In genomic region chr10:63224341-63224740, GRCm38 (mm10) we compare ENCODE assay signal across 21 mouse cellular contexts. TPM values are rescaled to one million over a fixed set of nuclear protein-coding genes. Genes with fewer than 3 reads are reported as not detected.
DNase-seq lines count a peak whose midpoint lies in the region; ATAC-seq lines count a peak whose summit lies in the region.
"Had no signal": no experiment of that assay in that cellular context is flagged by ENCODE, and none has a peak within 500 bp of the region (broad histone marks: within the 10 kb centered on the region; RNA-seq: fewer than 3 reads in every experiment).

No protein-coding gene starts in this region.

- intact Hi-C loops in left cerebral cortex, postnatal 14 days (cut with DNase I) = no loop called here

- H3K27ac ChIP-seq in forebrain, embryonic 14.5 days (ENCODE audit: low read depth, low read length) = no peak overlapping the region
- H3K27ac ChIP-seq: embryonic facial prominence, embryonic 13.5 days; heart, embryonic 13.5 days; kidney, embryonic 15.5 days had no signal

- no peaks in the 10 kb centered on the region for H3K27me3 ChIP-seq in forebrain, embryonic 14.5 days (replicated peaks; ENCODE audit: control insufficient read depth, insufficient read depth, low read length)
- H3K27me3 ChIP-seq: embryonic facial prominence, embryonic 13.5 days; heart, embryonic 13.5 days; kidney, embryonic 15.5 days had no signal

- no peak for ATAC-seq in forebrain, embryonic 14.5 days
- ATAC-seq: activated CD4-positive, CD25-positive, alpha-beta regulatory T cell, adult 4 months; inflammation-experienced regulatory T-cells, adult 6 months had no signal

- no peak overlapping the region for H3K4me3 ChIP-seq in forebrain, embryonic 14.5 days (ENCODE audit: low read depth, low read length)
- H3K4me3 ChIP-seq: embryonic facial prominence, embryonic 13.5 days; heart, embryonic 13.5 days; kidney, embryonic 15.5 days had no signal

- H3K4me1 ChIP-seq in forebrain, embryonic 14.5 days (ENCODE audit: control insufficient read depth, insufficient read depth, low read length) = no peaks in the 10 kb centered on the region; the same call in 1 of the 2 replicates
- H3K4me1 ChIP-seq: embryonic facial prominence, embryonic 13.5 days; heart, embryonic 13.5 days; kidney, embryonic 15.5 days had no signal

- H3K9me3 ChIP-seq in forebrain, embryonic 14.5 days (replicated peaks; ENCODE audit: control insufficient read depth, low read length) = no peaks in the 10 kb centered on the region
- H3K9me3 ChIP-seq: embryonic facial prominence, embryonic 13.5 days; heart, embryonic 13.5 days; kidney, embryonic 15.5 days had no signal

- 71% methylated on average over 12 of the region's 12 CpGs for WGBS in forebrain, embryonic 14.5 days

- H3K9ac ChIP-seq in forebrain, embryonic 14.5 days (ENCODE audit: low read length) = no peak overlapping the region
- H3K9ac ChIP-seq: embryonic facial prominence, embryonic 13.5 days; heart, embryonic 13.5 days; kidney, embryonic 15.5 days had no signal

- DNase-seq in adrenal gland, adult (ENCODE audit: inconsistent age in 2 of 2, low spot score in 1 of 2) = peak; percentile 84 to 87
- DNase-seq in adrenal gland, postnatal 4 days (ENCODE audit: low spot score in 2 of 2) = no peak
- peak; percentile 93 for DNase-seq in NIH3T3 (ENCODE audit: low read depth)
- DNase-seq in adrenal gland, postnatal 36 days = peak; percentile 84 to 86
- DNase-seq in gastrocnemius, postnatal 25 days = peak; percentile 77
- DNase-seq in forebrain, embryonic 14.5 days (ENCODE audit: low spot score) = no peak
- DNase-seq in left cerebral cortex, postnatal 14 days (ENCODE audit: low spot score in 2 of 2) = no peak
- no peak for DNase-seq in ovary, postnatal 10 days (ENCODE audit: low spot score)
- DNase-seq: cerebellum, adult 9-10 months; layer of hippocampus, postnatal 36 days; left cerebral cortex, postnatal 4 days; lung, adult 18-20 months; right cerebral cortex, postnatal 25 days; thymus, postnatal 25 days had no signal

- H3K4me2 ChIP-seq in forebrain, embryonic 14.5 days (ENCODE audit: low read length) = no peak overlapping the region
- H3K4me2 ChIP-seq: embryonic facial prominence, embryonic 13.5 days; heart, embryonic 13.5 days; kidney, embryonic 15.5 days had no signal

- no peaks in the 10 kb centered on the region for H3K36me3 ChIP-seq in forebrain, embryonic 14.5 days (ENCODE audit: control insufficient read depth, insufficient read depth, low read length)
- H3K36me3 ChIP-seq: embryonic facial prominence, embryonic 13.5 days; heart, embryonic 13.5 days; kidney, embryonic 15.5 days had no signal

RNA-seq across cellular contexts. Expression of gene Herc4, which starts 19.3 kb away (rescaled TPM):
- 10 to 100 TPM; 92.3 to 93.1 TPM for total RNA-seq in adrenal gland, postnatal 4 days (2021)
- total RNA-seq in adrenal gland, postnatal 36 days (2021) = 100 to 1,000 TPM; 148 to 204 TPM
- total RNA-seq in gastrocnemius, postnatal 25 days (2021) = 10 to 100 TPM; 17.5 to 20.6 TPM
- polyA plus RNA-seq in forebrain, embryonic 14.5 days (2014; fragmentation: Nextera tagmentation; extraction: Ambion mirVana) = 36.6 and 37.7 TPM in 2 replicates
- total RNA-seq in left cerebral cortex, postnatal 14 days (2021) = 10 to 100 TPM; 38.6 to 41.8 TPM

RNA-seq across cellular contexts. Expression of gene Mypn, which starts 20.6 kb away (rescaled TPM):
- total RNA-seq in adrenal gland, postnatal 4 days (2021) = 1 to 10 TPM; 1.9 to 5.7 TPM
- under 1 TPM; 0.46 to 0.59 TPM for total RNA-seq in adrenal gland, postnatal 36 days (2021)
- 100 to 1,000 TPM; 239 to 253 TPM for total RNA-seq in gastrocnemius, postnatal 25 days (2021)
- 0.10 and 0.15 TPM in 2 replicates for polyA plus RNA-seq in forebrain, embryonic 14.5 days (2014; fragmentation: Nextera tagmentation; extraction: Ambion mirVana)
- 1 to 10 TPM; 4.9 to 5.0 TPM for total RNA-seq in left cerebral cortex, postnatal 14 days (2021)
- total RNA-seq: megakaryocyte-erythroid progenitor cell, adult 5-6 weeks had no signal
- polyA plus RNA-seq: inflammation-experienced regulatory T-cells, adult 6 months; liver, adult 2 months had no signal

Comparison
In these comparisons a context has a peak if more than half of its experiments do, and no peak if none do; other contexts are left out.
1. DNase-seq: peak in adrenal gland, adult (2 of 2), NIH3T3 (single experiment), adrenal gland, postnatal 36 days (2 of 2) and gastrocnemius, postnatal 25 days (single experiment); none in adrenal gland, postnatal 4 days (0 of 2), forebrain, embryonic 14.5 days (single experiment), left cerebral cortex, postnatal 14 days (0 of 2) and ovary, postnatal 10 days (single experiment).
2. RNA of gene Mypn, which starts 20.6 kb away (total RNA-seq): 239 to 253 TPM in gastrocnemius, postnatal 25 days; 1.9 to 5.7 TPM in adrenal gland, postnatal 4 days, 4.9 to 5.0 TPM in left cerebral cortex, postnatal 14 days and 0.46 to 0.59 TPM in adrenal gland, postnatal 36 days; every median in the first group is over 10 times any median in the second.